Mouse (Mus musculus) bone marrow, adult 2 months (tissue): ENCODE measurements at regions not wholly inside any gene's neighbourhood (a gene's known extent, or its start where the extent isn't known, plus 50 kb on each side); places are given as distances from the start of the nearest gene placed in this dataset.

Experiments
- H3K27ac ChIP-seq: fragments of 200-500 bp; 2 replicates; pipeline ENCODE4 v1.5.1; 2012; ENCODE audit warnings: low read depth, mild to moderate bottlenecking, control low read depth, inconsistent platforms, low read length; ENCODE audit not compliant: control insufficient read depth, poor library complexity, insufficient read depth
- H3K4me1 ChIP-seq: fragments of 200-500 bp; 2 replicates; pipeline ENCODE4 v1.6.1; 2011; ENCODE audit warnings: low read length; ENCODE audit not compliant: control insufficient read depth, insufficient read depth
- H3K4me3 ChIP-seq: fragments of 200-500 bp; replicated peaks from 2 replicates; pipeline ENCODE3; 2011; ENCODE audit warnings: mild to moderate bottlenecking, low read depth, low read length, control low read depth; ENCODE audit not compliant: control insufficient read depth
- CTCF ChIP-seq: fragments of 200-500 bp; IDR thresholded peaks from 2 replicates; pipeline ENCODE4 v1.5.1; 2011; ENCODE audit warnings: low read length, control low read depth; ENCODE audit not compliant: control insufficient read depth, insufficient read depth
- POLR2A ChIP-seq: fragments of 200-500 bp; IDR thresholded peaks from 2 replicates; pipeline ENCODE4 v1.6.1; 2011; ENCODE audit warnings: low read depth, mild to moderate bottlenecking, control low read depth, low read length, borderline replicate concordance; ENCODE audit not compliant: control insufficient read depth
- WGBS: fragments of 180-500 bp; shearing (Covaris S2); methylation state at CpG from one replicate; pipeline ENCODE4 v1.1.7; 2018; 5-methylcytosine and 5-hydroxymethylcytosine counted together

DNA sequence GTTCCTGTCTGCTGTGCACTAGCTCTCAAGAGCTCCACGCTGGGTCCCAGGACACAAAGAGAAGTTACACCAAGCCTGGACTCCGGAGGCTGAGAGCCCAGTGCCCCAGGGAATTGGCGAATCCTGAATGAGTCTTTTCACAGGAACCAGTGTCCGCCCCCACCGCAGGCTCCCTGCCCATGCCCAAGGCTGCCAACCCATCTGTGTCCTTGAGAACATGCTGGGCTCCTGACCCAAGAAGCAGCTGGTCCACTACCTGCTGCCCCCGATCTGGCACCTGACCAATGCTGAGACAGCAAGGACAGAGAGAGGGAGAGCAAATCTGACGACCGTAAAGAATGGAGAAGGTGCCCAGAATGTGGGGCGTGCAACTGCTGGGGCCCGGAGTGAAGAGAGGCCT is 85.2 kb upstream of the Cplx2 start:
- WGBS = 87% methylated on average over 10 of the region's 10 CpGs

DNA sequence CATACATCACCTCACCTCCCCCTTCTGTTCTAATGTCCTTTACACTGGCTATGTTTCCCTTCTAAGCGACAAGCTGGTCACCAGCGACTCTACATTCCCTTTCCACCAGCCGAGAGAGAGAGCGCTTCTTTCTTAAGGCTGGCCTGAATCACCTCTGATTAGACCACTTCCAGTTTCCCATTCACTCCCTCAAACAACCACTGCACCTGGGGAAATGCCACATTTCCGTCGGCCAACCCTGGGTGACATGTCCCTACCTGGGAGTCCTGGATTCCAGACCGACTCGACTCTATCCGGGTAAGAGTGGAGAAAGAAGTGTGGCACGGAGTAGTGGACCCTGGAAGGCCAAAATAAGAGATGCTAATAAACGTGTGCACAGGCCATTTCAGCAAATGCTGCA is 84.5 kb upstream of the Cplx2 start:
- Histone ChIP-seq H3K4me3 (no peak overlapping the region), H3K27ac (no peak overlapping the region), H3K4me1 (no peaks in the 10 kb centered on the region)
- TF ChIP-seq CTCF = no peak
- TF ChIP-seq POLR2A = no peak
- 81% methylated on average over 11 of the region's 11 CpGs for WGBS

More for the DNA sequence above, 85.2 kb upstream of the Cplx2 start:
- H3K4me3 ChIP-seq = no peak overlapping the region
- no peak for TF ChIP-seq CTCF
- no peaks in the 10 kb centered on the region for H3K4me1 ChIP-seq
- H3K27ac ChIP-seq = no peak overlapping the region

DNA sequence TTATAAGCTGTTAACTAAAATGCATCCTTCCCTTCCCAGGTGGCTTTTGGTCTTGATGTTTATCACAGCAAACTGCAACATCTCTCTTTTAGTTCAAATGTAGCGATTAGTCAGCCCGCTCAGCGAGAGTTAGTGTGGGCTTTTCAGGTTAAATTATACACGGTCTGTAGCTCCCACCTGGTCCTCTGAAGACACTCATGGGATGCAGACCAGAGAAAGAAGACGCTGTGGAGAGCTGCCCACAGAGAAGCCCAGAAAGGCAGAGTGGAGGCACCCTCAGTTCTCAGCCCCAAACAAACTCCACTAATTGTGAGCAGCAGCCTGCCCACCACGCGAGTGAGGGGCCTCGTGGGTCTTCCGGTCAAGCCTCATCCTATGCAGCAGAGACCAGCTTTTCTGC is 81.1 kb upstream of the Cplx2 start:
- 80% methylated on average over 9 of the region's 9 CpGs for WGBS
- Histone ChIP-seq H3K4me3 (no peak overlapping the region), H3K4me1 (no peaks in the 10 kb centered on the region), H3K27ac (no peak overlapping the region)
- no peak for TF ChIP-seq CTCF
- no peak for TF ChIP-seq POLR2A

DNA sequence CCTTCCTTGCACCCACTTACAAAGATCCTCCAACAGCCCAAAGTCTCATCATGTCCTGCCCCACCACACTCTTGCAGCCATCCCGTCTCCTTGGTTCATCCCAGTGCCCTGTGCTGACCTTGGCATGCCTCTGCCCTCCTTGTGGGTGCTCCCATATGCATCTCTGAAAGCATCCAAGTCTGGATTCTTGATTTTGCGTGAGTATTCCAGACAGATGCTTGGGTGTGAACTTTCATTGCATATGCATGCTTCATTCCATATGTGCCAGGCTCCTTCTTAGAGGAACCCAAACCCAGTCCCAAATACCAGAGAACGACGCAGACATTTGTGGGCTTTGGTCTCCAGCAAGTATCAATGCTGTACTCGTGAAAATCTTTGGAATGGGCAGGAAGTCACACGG is 78.8 kb upstream of the Cplx2 start:
- no peaks in the 10 kb centered on the region for H3K4me1 ChIP-seq
- TF ChIP-seq CTCF (no peak), POLR2A (no peak)
- 71% methylated on average over 6 of the region's 6 CpGs for WGBS
- H3K27ac ChIP-seq = no peak overlapping the region
- no peak overlapping the region for H3K4me3 ChIP-seq

- Histone ChIP-seq H3K27ac (no peak overlapping the region), H3K4me3 (no peak overlapping the region), H3K4me1 (no peaks in the 10 kb centered on the region)
- TF ChIP-seq POLR2A (no peak), CTCF (no peak)
- 80% methylated on average over 3 of the region's 3 CpGs for WGBS
These were observed 78.1 kb upstream of the Cplx2 start for GRCm38 (mm10) chr13:54293006-54293405.

- Histone ChIP-seq H3K27ac (no peak overlapping the region), H3K4me3 (no peak overlapping the region), H3K4me1 (no peaks in the 10 kb centered on the region)
- TF ChIP-seq CTCF (no peak), POLR2A (no peak)
- 55% methylated on average over 5 of the region's 5 CpGs for WGBS
These were observed 75.5 kb upstream of the Cplx2 start for GRCm38 (mm10) chr13:54295475-54296259.

- no peaks in the 10 kb centered on the region for H3K4me1 ChIP-seq
- 63% methylated on average over 1 of the region's 1 CpGs for WGBS
- H3K27ac ChIP-seq = no peak overlapping the region
- no peak for TF ChIP-seq CTCF
- TF ChIP-seq POLR2A = no peak
- H3K4me3 ChIP-seq = no peak overlapping the region
These were observed 74.9 kb upstream of the Cplx2 start for GRCm38 (mm10) chr13:54296260-54296555.

DNA sequence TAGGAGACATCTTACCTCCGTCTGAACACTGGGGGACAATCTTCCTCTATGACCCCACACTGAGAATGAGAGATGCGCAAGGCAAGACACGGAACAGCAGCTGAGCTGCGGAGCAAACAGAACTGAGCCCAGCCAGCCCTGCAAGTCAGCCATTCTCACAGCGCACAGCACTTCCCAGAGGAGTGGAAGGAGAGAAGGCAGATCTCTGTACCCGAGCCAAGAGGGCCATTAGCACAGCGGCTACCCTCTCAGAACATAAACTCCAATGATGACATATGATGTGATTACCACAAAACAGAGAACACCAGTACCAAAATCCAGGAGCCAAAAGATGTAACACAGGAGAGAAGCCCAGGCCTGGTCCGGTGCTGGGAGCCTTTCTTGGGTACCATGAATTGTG is 72.3 kb upstream of the Cplx2 start:
- 86% methylated on average over 8 of the region's 8 CpGs for WGBS
- H3K27ac ChIP-seq = no peak overlapping the region
- no peaks in the 10 kb centered on the region for H3K4me1 ChIP-seq
- H3K4me3 ChIP-seq = no peak overlapping the region
- TF ChIP-seq POLR2A (no peak), CTCF (no peak)

- H3K4me1 ChIP-seq = no peaks in the 10 kb centered on the region
- TF ChIP-seq CTCF (no peak), POLR2A (no peak)
- no peak overlapping the region for H3K27ac ChIP-seq
- H3K4me3 ChIP-seq = no peak overlapping the region
- 82% methylated on average over 5 of the region's 5 CpGs for WGBS
These were observed 71.9 kb upstream of the Cplx2 start for GRCm38 (mm10) chr13:54299295-54299694.
